Mouse (Mus musculus) forebrain, postnatal 0 days (tissue): ENCODE measurements at regions not wholly inside any gene's neighbourhood (a gene's known extent, or its start where the extent isn't known, plus 50 kb on each side); places are given as distances from the start of the nearest gene placed in this dataset.

ENCODE experiments used
- ATAC-seq: fragments of 200-750 bp; cut with Nextera tagmentation; 2 replicates; pipeline ENCODE4 v1.8.0; 2017; ENCODE audit warnings: mild to moderate bottlenecking, moderate library complexity
- DNase-seq: peaks from one replicate; pipeline ENCODE4 v3.0.0-alpha.2; 2015
- H3K27ac ChIP-seq: fragments of 300-500 bp; sonication (generic); 2 replicates; pipeline ENCODE4 v1.5.1; 2014; ENCODE audit warnings: low read depth, mild to moderate bottlenecking, antibody characterized with exemption, low read length, moderate library complexity, mixed read lengths
- H3K27me3 ChIP-seq: fragments of 300-500 bp; sonication (generic); 2 replicates; pipeline ENCODE4 v1.6.1; 2014; ENCODE audit warnings: mild to moderate bottlenecking, low read length, mixed read lengths; ENCODE audit not compliant: insufficient read depth
- H3K36me3 ChIP-seq: fragments of 300-500 bp; sonication (generic); 2 replicates; pipeline ENCODE4 v1.6.1; 2014; ENCODE audit warnings: mild to moderate bottlenecking, moderate library complexity; ENCODE audit not compliant: insufficient read depth
- H3K4me1 ChIP-seq: fragments of 300-500 bp; sonication (generic); 2 replicates; pipeline ENCODE4 v1.6.1; 2014; ENCODE audit warnings: antibody characterized with exemption; ENCODE audit not compliant: insufficient read depth
- H3K4me2 ChIP-seq: fragments of 300-500 bp; sonication (generic); 2 replicates; pipeline ENCODE4 v1.6.1; 2014; ENCODE audit warnings: low read depth, mild to moderate bottlenecking, moderate library complexity
- H3K4me3 ChIP-seq: fragments of 300-500 bp; sonication (generic); 2 replicates; pipeline ENCODE4 v1.5.1; 2014; ENCODE audit warnings: low read depth, low read length, mixed read lengths
- H3K9ac ChIP-seq: fragments of 300-500 bp; sonication (generic); 2 replicates; pipeline ENCODE4 v1.6.1; 2014; ENCODE audit warnings: mild to moderate bottlenecking
- H3K9me3 ChIP-seq: fragments of 300-500 bp; sonication (generic); 2 replicates; pipeline ENCODE4 v1.6.1; 2016; ENCODE audit warnings: low read length
- CTCF ChIP-seq: sonication (generic); IDR thresholded peaks from 2 replicates; pipeline ENCODE4 v1.5.1; 2016; ENCODE audit warnings: antibody characterized with exemption, control low read depth, low read depth
- WGBS: fragments of 180-500 bp; shearing (Covaris S2); extraction: QIAGEN DNeasy Blood & Tissue Kit; methylation state at CpG from one replicate; pipeline ENCODE4 v1.1.7; 2014; 5-methylcytosine and 5-hydroxymethylcytosine counted together

GRCm38 (mm10) chr9:25028305-25028704 is 60.9 kb upstream of the Gm10181 start:
- DNase-seq (no peak), ATAC-seq (no peak)
- H3K27ac ChIP-seq = no peak overlapping the region
- H3K9me3 ChIP-seq = no peaks in the 10 kb centered on the region
- no peaks in the 10 kb centered on the region for H3K36me3 ChIP-seq
- H3K4me1 ChIP-seq = no peaks in the 10 kb centered on the region
- no peak overlapping the region for H3K9ac ChIP-seq
- H3K27me3 ChIP-seq = no peaks in the 10 kb centered on the region
- WGBS = 63% methylated on average over 6 of the region's 6 CpGs
- no peak overlapping the region for H3K4me2 ChIP-seq
- no peak overlapping the region for H3K4me3 ChIP-seq
- no peak for TF ChIP-seq CTCF

GRCm38 (mm10) chr9:25031466-25031865 is 57.8 kb upstream of the Gm10181 start:
- TF ChIP-seq CTCF = no peak
- no peak overlapping the region for H3K9ac ChIP-seq
- WGBS = 93% methylated on average over 6 of the region's 6 CpGs
- DNase-seq (no peak), ATAC-seq (no peak)
- H3K27me3 ChIP-seq = no peaks in the 10 kb centered on the region
- H3K4me3 ChIP-seq = no peak overlapping the region
- H3K36me3 ChIP-seq = no peaks in the 10 kb centered on the region
- H3K4me1 ChIP-seq = no peaks in the 10 kb centered on the region
- no peaks in the 10 kb centered on the region for H3K9me3 ChIP-seq
- no peak overlapping the region for H3K27ac ChIP-seq
- H3K4me2 ChIP-seq = no peak overlapping the region
